Mouse (Mus musculus) cortical plate, adult 2 months (tissue): Measurements from ENCODE around the gene Slc51a.

Experiments
- CTCF ChIP-seq: fragments of 200-500 bp; IDR thresholded peaks from 2 replicates; pipeline ENCODE4 v1.5.1; 2011; ENCODE audit warnings: mild to moderate bottlenecking, control low read depth, low read length; ENCODE audit not compliant: insufficient read depth; ENCODE audit errors: extremely low read depth
- POLR2A ChIP-seq: fragments of 200-500 bp; IDR thresholded peaks from 2 replicates; pipeline ENCODE4 v1.6.1; 2011; ENCODE audit warnings: mild to moderate bottlenecking, low read length, control low read depth; ENCODE audit not compliant: insufficient read depth; ENCODE audit errors: extremely low read depth

DNA sequence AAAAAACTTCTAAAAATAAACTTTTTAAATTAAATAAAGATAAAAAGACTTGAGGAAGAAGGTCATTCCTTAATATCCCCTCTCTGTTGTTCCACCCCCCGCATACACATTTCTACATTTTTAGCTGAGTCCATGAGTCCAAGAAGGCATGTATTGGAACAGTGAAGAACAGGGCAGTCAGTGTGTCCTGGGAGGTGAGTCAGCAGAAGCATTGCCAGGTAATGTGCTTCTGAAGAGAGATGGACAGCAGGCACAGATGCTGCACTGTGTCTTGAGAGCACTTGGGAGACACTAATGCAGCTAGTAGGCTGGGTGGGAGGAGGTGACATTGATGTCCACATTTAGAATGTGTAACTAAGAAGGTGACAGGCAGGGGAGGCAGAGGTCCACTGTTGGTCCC lies 50.4 kb downstream of the Slc51a start:
- TF ChIP-seq POLR2A (no peak), CTCF (no peak)
